Mouse (Mus musculus): Measurements from ENCODE around the gene Cd300ld.
"Not testable (repeated sequence)": the region's sequence is repeated elsewhere in the genome, so short reads cannot be mapped to it uniquely, and the experiment has no call there.

Gene Cd300ld

DNA sequence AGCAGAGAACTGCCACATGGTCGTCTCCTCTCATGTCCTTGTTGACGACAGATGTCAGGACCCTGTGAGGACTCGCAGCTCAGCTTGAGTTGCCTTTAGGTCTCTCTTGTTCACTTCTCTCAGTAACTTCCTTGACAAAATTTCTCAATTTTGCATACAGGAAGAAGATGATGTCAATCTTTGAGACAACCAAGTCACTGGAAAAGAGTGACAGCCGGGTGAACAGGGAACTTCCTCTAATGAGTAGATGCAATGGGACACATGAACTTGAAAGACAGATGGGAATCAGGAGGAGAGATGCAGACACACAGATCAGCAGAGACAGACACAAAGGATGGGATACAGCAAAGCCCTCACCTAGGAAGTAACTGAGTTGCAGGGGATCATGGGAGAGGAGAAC lies at the start of gene Cd300ld:
Gene Cd300ld, minus strand, starts transcription at position 130 of the 400 bp plus-strand sequence.
- DNase-seq: no peak

DNA sequence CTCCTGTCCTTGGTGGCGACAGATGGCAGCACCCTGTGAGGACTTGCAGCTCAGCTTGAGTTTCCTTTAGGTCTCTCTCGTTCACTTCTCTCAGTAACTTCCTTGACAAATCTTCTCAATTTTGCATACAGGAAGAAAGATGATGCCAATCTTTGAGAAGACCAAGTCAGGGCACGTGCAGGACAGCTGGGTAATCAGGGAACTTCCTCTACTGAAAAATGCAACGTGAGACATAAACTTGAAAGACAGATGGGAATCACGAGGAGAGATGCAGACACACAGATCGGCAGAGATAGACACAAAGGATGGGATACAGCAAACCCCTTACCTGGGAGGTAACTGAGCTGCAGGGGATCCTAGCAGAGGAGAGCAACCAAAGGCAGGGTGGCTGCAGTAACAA lies 47.9 kb upstream of the Cd300ld start, which contains the start of gene Cd300ld5:
Gene Cd300ld5, minus strand, starts transcription at position 101 of the 400 bp plus-strand sequence.
- not testable (repeated sequence) for DNase-seq

DNA sequence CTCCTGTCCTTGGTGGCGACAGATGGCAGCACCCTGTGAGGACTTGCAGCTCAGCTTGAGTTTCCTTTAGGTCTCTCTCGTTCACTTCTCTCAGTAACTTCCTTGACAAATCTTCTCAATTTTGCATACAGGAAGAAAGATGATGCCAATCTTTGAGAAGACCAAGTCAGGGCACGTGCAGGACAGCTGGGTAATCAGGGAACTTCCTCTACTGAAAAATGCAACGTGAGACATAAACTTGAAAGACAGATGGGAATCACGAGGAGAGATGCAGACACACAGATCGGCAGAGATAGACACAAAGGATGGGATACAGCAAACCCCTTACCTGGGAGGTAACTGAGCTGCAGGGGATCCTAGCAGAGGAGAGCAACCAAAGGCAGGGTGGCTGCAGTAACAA lies 37.2 kb upstream of the Cd300ld start, which contains the start of gene Cd300ld4:
Gene Cd300ld4, minus strand, starts transcription at position 101 of the 400 bp plus-strand sequence.
- not testable (repeated sequence) for DNase-seq

DNA sequence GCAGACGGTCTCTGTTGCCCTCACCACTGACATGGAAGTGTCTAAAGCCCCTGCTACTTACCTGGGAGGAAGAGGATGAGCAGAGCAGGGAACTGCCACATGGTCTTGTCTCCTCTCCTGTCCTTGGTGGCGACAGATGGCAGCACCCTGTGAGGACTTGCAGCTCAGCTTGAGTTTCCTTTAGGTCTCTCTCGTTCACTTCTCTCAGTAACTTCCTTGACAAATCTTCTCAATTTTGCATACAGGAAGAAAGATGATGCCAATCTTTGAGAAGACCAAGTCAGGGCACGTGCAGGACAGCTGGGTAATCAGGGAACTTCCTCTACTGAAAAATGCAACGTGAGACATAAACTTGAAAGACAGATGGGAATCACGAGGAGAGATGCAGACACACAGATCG lies 26.4 kb upstream of the Cd300ld start, which contains the start of gene Cd300ld2:
Gene Cd300ld2, minus strand, starts transcription at position 101 of the 400 bp plus-strand sequence.
- DNase-seq: not testable (repeated sequence)

DNA sequence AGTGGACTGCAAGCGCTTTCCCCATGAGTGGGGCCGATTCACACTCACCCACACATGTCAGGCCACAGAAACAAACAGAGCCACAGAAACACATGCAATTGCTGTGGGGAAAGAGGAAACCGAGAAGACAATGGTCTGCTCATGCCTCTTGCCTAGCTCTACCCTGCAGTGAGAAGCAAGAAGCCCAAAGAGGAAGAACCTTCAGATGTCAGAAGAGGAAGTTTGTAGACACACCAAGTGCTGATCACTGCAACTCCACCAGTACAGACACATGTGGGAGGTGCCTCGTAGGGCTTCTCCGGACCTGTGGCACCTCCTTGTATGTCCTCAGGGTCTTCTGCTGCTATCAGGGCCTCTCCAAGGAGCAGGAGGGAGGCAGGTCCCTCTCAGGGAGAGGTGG lies 14.3 kb upstream of the Cd300ld start:
- no peak for DNase-seq

DNA sequence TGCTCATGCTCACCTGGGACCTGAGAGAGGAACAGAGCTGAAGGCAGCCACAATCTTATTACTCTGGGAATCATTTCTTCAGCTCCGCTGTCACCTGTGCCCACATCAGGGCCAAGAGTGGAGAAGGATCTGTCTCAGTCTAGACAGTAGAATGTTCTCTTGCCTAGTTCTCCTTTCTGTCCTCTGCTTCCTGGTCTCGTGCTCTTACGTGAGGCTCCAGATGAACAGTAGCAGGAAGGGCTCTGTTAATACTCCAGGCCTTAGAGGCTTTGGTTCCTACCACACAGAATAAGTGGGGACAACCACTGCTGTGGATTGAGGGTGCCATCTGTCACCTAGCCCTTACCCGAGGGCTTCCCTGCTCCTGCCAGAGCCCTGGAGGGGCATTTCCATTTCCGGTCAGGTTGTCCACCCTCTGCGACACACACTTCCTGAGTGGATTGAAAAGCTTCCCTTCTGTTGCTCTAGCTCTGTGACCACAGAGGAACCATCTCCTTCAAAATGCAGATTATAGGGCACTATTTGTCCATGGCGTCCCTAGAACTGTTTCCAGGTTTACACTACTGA lies 11.8 kb upstream of the Cd300ld start, which contains the start of gene Cd300c2:
Gene Cd300c2, minus strand, starts transcription at position 407 of the 567 bp plus-strand sequence.
- no peak for DNase-seq

DNA sequence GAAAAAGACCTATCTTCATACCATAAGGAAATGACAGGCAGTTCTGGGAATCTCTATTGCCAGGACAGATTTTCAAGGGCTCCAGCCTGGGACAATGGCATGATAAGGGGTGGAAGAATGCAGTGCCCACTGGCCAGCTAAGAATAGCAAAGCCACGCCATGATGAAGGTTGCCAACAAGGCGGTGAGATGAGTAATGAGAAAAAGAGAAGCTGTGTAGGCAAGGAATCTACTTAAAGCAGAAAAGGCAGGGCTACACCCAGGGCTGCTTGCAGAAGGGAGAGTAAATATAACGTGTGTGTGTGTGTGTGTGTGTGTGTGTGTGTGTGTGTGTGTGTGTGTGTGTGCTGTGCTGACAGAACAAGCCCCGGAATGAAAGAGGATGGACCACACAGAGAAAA lies 7.9 kb downstream of the Cd300ld start:
- DNase-seq: no peak

DNA sequence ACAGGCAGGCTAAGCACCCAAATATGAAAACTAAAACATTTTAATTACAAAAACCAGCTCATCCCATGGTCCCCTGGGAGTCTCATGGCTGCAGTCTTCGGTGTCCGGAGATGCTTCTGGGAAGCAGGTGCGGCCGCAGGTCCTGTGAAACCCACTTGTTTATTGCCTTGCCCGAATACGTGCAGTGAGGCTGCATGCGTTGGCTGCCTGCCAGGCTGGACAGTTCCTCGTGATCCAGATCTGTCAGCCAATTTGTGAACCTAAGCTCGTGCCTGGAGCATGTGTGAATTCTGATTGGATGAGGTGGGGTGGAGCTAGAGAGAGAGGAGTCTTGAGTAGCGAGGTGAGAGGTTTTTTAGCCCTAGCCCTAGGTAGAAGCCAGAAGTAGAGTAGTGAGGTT lies 17.0 kb downstream of the Cd300ld start:
- DNase-seq: no peak

DNA sequence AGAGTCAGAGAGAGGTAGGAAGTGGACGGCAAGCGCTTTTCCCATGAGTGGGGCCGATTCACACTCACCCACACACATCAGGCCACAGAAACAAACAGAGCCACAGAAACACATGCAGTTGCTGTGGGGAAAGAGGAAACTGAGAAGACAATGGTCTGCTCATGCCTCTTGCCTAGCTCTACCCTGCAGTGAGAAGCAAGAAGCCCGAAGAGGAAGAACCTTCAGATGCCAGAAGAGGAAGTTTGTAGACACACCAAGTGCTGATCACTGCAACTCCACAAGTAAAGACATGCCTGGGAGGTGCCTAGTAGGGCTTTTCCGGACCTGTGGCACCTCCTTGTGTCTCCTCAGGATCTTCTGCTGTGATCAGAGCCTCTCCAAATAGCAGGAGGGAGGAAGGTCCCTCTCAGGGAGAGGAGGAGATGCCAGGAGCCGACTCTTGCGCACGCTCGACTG lies 20.9 kb downstream of the Cd300ld start, which contains the start of gene Cd300c:
Gene Cd300c, minus strand, starts transcription at position 406 of the 456 bp plus-strand sequence.
- DNase-seq: no peak

DNA sequence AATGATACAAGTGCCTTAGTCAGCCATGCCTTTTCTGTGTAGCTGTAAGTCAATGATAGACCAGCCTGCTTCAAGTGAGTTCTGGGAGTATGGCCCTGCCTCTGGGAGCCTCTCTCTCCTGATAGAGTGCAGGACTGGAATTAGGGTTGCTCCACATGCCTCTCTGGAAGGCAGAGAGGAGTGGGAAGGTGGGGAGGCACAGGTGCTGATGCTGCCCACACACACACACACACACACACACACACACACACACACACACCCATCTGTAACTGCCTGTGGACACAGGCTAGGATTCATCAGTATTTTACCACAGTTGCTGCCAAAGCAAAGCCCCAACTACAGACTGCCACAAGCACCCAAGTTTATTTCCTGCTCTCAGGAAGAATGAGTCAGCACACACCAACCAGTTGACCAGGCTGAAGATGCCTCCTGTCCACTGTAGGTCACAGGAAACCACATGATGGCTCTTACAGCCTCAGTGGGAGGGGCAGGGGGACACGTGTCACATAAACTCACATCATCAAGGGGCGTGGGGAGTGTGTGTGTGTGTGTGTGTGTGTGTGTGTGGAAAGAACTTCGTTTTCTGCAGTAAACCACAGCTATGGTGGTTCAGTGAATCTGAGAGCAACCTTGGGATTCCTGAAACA lies 24.4 kb downstream of the Cd300ld start:
- no peak for DNase-seq

DNA sequence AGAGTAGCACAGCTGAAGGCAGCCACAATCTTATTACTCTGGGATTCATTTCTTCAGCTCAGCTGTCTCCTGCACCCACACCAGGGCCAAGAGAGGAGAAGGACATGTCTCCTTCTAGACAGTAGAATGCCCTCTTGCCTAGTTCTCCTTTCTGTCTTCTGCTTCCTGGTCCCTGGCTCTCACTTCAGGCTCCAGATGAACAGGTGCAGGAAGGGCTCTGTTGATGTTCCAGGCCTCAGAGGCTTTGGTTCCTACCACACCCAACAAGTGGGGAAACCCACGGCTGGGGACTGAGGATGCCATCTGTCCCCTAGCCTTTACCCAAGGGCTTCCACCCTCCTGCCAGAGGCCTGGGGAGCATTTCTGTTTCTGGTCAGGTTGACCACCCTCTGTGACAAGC lies 29.4 kb downstream of the Cd300ld start:
- DNase-seq: no peak

DNA sequence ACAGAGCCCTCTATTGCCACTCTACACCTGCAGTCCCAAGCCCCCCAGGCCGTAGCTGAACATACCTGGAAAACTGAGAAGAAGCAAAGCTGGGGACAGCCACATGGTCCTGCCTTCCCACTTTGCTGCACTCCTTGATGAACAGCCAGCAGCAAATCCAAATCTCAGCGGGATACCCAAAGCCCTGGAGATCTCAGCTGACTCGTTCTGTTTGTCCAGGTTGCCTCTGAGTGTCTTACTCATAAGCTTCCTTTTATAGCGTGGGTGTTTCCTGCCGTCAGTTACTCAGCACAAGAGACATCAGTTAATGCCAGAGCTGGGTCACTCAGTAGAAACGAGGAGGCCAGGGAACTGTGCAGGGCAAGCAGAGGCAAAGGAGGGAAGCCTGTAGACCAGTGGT lies 55.6 kb downstream of the Cd300ld start, which contains the start of gene Cd300lb:
Gene Cd300lb, minus strand, starts transcription at position 243 of the 400 bp plus-strand sequence.
- DNase-seq: no peak

DNA sequence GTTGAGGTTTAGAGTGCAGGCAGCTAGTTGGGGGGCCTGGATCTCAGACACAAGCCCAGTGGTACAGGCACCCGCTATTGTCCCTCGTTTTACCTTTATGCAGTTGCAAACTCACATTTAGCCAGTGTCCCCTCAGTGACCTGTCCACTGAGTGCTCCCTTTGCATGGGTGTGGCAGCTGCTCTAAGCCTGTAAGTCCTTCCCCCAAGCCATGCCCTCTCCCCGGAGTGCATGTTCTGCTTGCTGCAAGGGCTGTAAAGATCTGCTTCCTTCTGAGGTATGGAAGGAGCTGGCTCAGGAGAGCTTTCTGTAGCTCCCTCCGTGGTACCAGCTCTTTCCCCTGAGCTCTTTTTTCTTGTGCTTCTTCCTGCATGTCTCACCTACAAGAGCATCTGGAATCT lies 56.1 kb downstream of the Cd300ld start:
- DNase-seq: no peak

Measured in thymus, postnatal 25 days (tissue).